Mouse (Mus musculus) small intestine, adult 2 months (tissue): ENCODE data around the gene Zfp691.
A peak's percentile ranks its signal among the peaks of the same experiment; 100 is the strongest.

Experiments used
- CTCF ChIP-seq: fragments of 200-500 bp; IDR thresholded peaks from 2 replicates; pipeline ENCODE4 v1.5.1; 2012; ENCODE audit warnings: low read depth, mild to moderate bottlenecking, control low read depth, inconsistent platforms, low read length, moderate library complexity, mixed read lengths; ENCODE audit not compliant: insufficient replicate concordance, insufficient read length; ENCODE audit errors: extremely low read depth
- POLR2A ChIP-seq: fragments of 200-500 bp; IDR thresholded peaks from 2 replicates; pipeline ENCODE4 v1.6.1; 2012; ENCODE audit warnings: low read depth, mild to moderate bottlenecking, control low read depth, inconsistent platforms, low read length, moderate library complexity

DNA sequence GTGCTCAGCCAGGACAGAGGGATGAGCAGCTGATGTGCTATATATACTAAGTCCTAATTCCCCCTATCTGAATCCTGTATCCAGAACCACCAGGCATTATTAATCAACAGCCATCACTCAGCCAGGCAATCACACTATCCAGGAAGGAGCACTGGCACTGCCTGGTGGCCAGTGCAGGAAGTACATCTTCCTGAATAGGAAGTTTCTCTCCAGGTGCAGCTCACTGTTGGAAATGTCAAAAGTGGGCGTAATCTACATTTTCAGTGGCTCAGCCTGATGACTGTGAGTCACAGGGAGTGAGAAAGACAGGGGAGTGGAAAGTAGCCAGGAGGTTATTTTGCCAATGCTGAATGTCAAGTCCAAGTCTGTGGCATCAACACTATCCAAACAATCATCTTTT is 49.7 kb upstream of the Zfp691 start:
- peak; percentile 56; the same call in 1 of the 2 replicates for TF ChIP-seq CTCF
- TF ChIP-seq POLR2A = no peak
